Mouse (Mus musculus) adrenal gland, postnatal 25 days (tissue): ENCODE data around the gene AW011738. TPM values are rescaled to one million over a fixed set of nuclear protein-coding genes. Genes with fewer than 3 reads are reported as not detected.

Source experiments
- DNase-seq: peaks from one replicate; pipeline ENCODE4 v3.0.0; 2021; ENCODE audit warnings: mixed read lengths
- total RNA-seq: library from RNA; stranded (reverse); gene quantifications from 2 replicates; pipeline ENCODE4 v1.2.3, GENCODE M21; 2021

AW011738 gene
- total RNA-seq, 1 experiment from 2014 or later, result 3.5 TPM

GRCm38 (mm10) chr4:156200623-156201475, 2.3 kb upstream of the AW011738 start, which contains the start of gene Isg15:
TSS of gene Isg15 (minus strand) at chr4:156200818.
- no peak for DNase-seq

- no peak for DNase-seq
These were observed 626 bp upstream of the AW011738 start for GRCm38 (mm10) chr4:156202462-156202893.

- peak; percentile 26 for DNase-seq
These were observed 468 bp downstream of the AW011738 start for GRCm38 (mm10) chr4:156203413-156204131.

- DNase-seq, result no peak
These were observed 5.8 kb downstream of the AW011738 start for GRCm38 (mm10) chr4:156208872-156209271.

GRCm38 (mm10) chr4:156209963-156210635, 7.0 kb downstream of the AW011738 start:
- no peak for DNase-seq

GRCm38 (mm10) chr4:156213134-156213533, 10.0 kb downstream of the AW011738 start:
- no peak for DNase-seq

GRCm38 (mm10) chr4:156215649-156216048, 12.5 kb downstream of the AW011738 start, which contains the start of gene Perm1:
TSS of gene Perm1 (plus strand) at chr4:156215868.
- peak; percentile 84 for DNase-seq

- no peak for DNase-seq
These were observed 13.1 kb downstream of the AW011738 start for GRCm38 (mm10) chr4:156216196-156216595.

GRCm38 (mm10) chr4:156217022-156217669, 14.0 kb downstream of the AW011738 start:
- no peak for DNase-seq

GRCm38 (mm10) chr4:156217838-156218237, 14.7 kb downstream of the AW011738 start:
- DNase-seq, result no peak

- DNase-seq, result no peak
These were observed 16.8 kb downstream of the AW011738 start for GRCm38 (mm10) chr4:156219936-156220335.

GRCm38 (mm10) chr4:156224276-156224675, 21.2 kb downstream of the AW011738 start:
- DNase-seq, result no peak

- DNase-seq, result peak; percentile 24
These were observed 24.8 kb downstream of the AW011738 start for GRCm38 (mm10) chr4:156227752-156228392.

GRCm38 (mm10) chr4:156228393-156229024, 25.4 kb downstream of the AW011738 start:
- DNase-seq, result peak; percentile 50

GRCm38 (mm10) chr4:156234021-156234501, 31.0 kb downstream of the AW011738 start:
- DNase-seq, result peak; percentile 50

- DNase-seq, result peak; percentile 83
These were observed 31.7 kb downstream of the AW011738 start, which contains the start of gene Plekhn1 for GRCm38 (mm10) chr4:156234701-156235213. TSS of gene Plekhn1 (minus strand) at chr4:156234857.

GRCm38 (mm10) chr4:156235360-156235770, 32.3 kb downstream of the AW011738 start:
- no peak for DNase-seq

- DNase-seq, result peak; percentile 93
These were observed 32.9 kb downstream of the AW011738 start, which contains the start of gene Noc2l for GRCm38 (mm10) chr4:156235808-156236533. TSS of gene Noc2l (plus strand) at chr4:156236010.

GRCm38 (mm10) chr4:156236651-156237447, 33.7 kb downstream of the AW011738 start:
- DNase-seq, result no peak
